Mouse (Mus musculus) CH12.LX (cell line): ENCODE measurements at regions not wholly inside any gene's neighbourhood (a gene's known extent, or its start where the extent isn't known, plus 50 kb on each side); places are given as distances from the start of the nearest gene placed in this dataset.

ENCODE experiments used
- CHD1 ChIP-seq: IDR thresholded peaks from 2 replicates; pipeline ENCODE4 v1.6.1; 2012; ENCODE audit warnings: low read depth, low read length, improper control_type of control experiment, inconsistent platforms
- E2F4 ChIP-seq: IDR thresholded peaks from 2 replicates; pipeline ENCODE4 v1.6.1; 2011; ENCODE audit warnings: low read depth, low read length, improper control_type of control experiment; ENCODE audit not compliant: insufficient replicate concordance
- EP300 ChIP-seq: IDR thresholded peaks from 2 replicates; pipeline ENCODE4 v1.6.1; 2011; ENCODE audit warnings: low read length, improper control_type of control experiment
- MAZ ChIP-seq: IDR thresholded peaks from 2 replicates; pipeline ENCODE4 v1.6.1; 2012; ENCODE audit warnings: low read depth, mild to moderate bottlenecking, inconsistent platforms, low read length, improper control_type of control experiment, moderate library complexity
- MYC ChIP-seq: IDR thresholded peaks from 2 replicates; pipeline ENCODE4 v1.6.1; 2011; ENCODE audit warnings: low read depth, mild to moderate bottlenecking, improper control_type of control experiment, low read length
- POLR2AphosphoS2 ChIP-seq: IDR thresholded peaks from 2 replicates; pipeline ENCODE4 v1.6.1; 2011; ENCODE audit warnings: low read depth, low read length, improper control_type of control experiment

- TF ChIP-seq CHD1 (no peak), MYC (no peak), POLR2AphosphoS2 (no peak), EP300 (no peak), E2F4 (no peak), MAZ (no peak)
Observed at GRCm38 (mm10) chr9:41513701-41514100, 352.2 kb upstream of the Ubash3b start.
